35 mouse cellular contexts compared by ENCODE assay signal in the genomic region with DNA sequence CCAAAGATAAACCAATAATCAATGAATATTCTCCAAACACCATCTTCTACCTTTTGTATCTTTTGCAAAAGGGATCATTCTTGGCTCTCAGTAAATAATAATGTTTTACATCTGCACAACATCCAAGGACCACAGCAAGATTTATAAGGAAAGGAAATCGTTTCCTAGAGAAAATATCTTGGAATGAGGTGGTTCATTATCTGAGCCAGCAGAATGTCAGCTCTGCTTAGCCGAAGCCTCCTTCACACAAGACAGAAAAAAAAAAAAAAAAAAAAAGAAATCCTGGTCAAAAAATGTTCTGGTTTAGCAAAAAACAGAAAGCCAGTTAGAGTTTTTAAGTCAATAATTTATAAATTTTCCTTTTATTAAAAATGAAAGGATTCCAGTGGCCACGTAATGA.
"Had no signal": no experiment of that assay in that cellular context is flagged by ENCODE, and none has a peak within 500 bp of the region (broad histone marks: within the 10 kb centered on the region; RNA-seq: fewer than 3 reads in every experiment).

No protein-coding gene starts in this region.

- ATAC-seq: hindbrain, embryonic 16.5 days; hindbrain, postnatal 0 days; inflammation-experienced regulatory T-cells, adult 6 months; intestine, embryonic 15.5 days; intestine, embryonic 16.5 days; intestine, postnatal 0 days had no signal

- H3K9ac ChIP-seq: heart, embryonic 12.5 days; heart, embryonic 13.5 days; heart, embryonic 15.5 days; hindbrain, embryonic 12.5 days; hindbrain, embryonic 13.5 days; hindbrain, embryonic 14.5 days; hindbrain, embryonic 15.5 days; intestine, embryonic 15.5 days; kidney, embryonic 15.5 days had no signal

- H3K4me1 ChIP-seq: heart, embryonic 10.5 days; heart, embryonic 15.5 days; hindbrain, embryonic 13.5 days; hindbrain, embryonic 15.5 days; intestine, embryonic 15.5 days; kidney, embryonic 15.5 days had no signal

- H3K9me3 ChIP-seq: heart, embryonic 10.5 days; heart, embryonic 12.5 days; heart, embryonic 15.5 days; hindbrain, embryonic 10.5 days; hindbrain, embryonic 12.5 days; hindbrain, embryonic 13.5 days; hindbrain, embryonic 15.5 days; intestine, embryonic 15.5 days; kidney, embryonic 15.5 days had no signal

- DNase-seq: heart, postnatal 10 days; heart, postnatal 14 days; heart, postnatal 36 days; heart, postnatal 4 days; kidney, adult 11 months; kidney, adult 18-20 months; kidney, adult 2 months; kidney, adult 8-10 months; kidney, adult 9 months; kidney, postnatal 10 days; kidney, postnatal 14 days; kidney, postnatal 25 days; kidney, postnatal 36 days; kidney, postnatal 4 days; layer of hippocampus, adult 9-11 months; layer of hippocampus, postnatal 36 days had no signal

- H3K4me2 ChIP-seq: heart, embryonic 11.5 days; heart, embryonic 12.5 days; heart, embryonic 13.5 days; heart, embryonic 15.5 days; hindbrain, embryonic 12.5 days; hindbrain, embryonic 13.5 days; hindbrain, embryonic 14.5 days; hindbrain, embryonic 15.5 days; intestine, embryonic 15.5 days; kidney, embryonic 15.5 days had no signal

- H3K4me3 ChIP-seq: heart, embryonic 10.5 days; heart, embryonic 12.5 days; heart, embryonic 13.5 days; heart, embryonic 15.5 days; hindbrain, embryonic 10.5 days; hindbrain, embryonic 12.5 days; hindbrain, embryonic 13.5 days; hindbrain, embryonic 15.5 days; intestine, embryonic 15.5 days; kidney, embryonic 15.5 days; layer of hippocampus, adult 2 months had no signal

- H3K36me3 ChIP-seq: heart, embryonic 10.5 days; heart, embryonic 12.5 days; heart, embryonic 13.5 days; heart, embryonic 15.5 days; hindbrain, embryonic 10.5 days; hindbrain, embryonic 12.5 days; hindbrain, embryonic 13.5 days; hindbrain, embryonic 15.5 days; intestine, embryonic 15.5 days; kidney, embryonic 15.5 days had no signal

- H3K27me3 ChIP-seq: heart, embryonic 12.5 days; heart, embryonic 13.5 days; heart, embryonic 15.5 days; hindbrain, embryonic 12.5 days; hindbrain, embryonic 13.5 days; hindbrain, embryonic 15.5 days; intestine, embryonic 15.5 days; kidney, embryonic 15.5 days had no signal

- H3K27ac ChIP-seq: heart, embryonic 10.5 days; heart, embryonic 13.5 days; heart, embryonic 15.5 days; hindbrain, embryonic 10.5 days; hindbrain, embryonic 12.5 days; hindbrain, embryonic 13.5 days; hindbrain, embryonic 14.5 days; hindbrain, embryonic 15.5 days; hindbrain, postnatal 0 days; intestine, embryonic 15.5 days; kidney, embryonic 15.5 days; kidney, postnatal 0 days; layer of hippocampus, adult 2 months had no signal
